Mouse (Mus musculus) spleen, postnatal 10 days (tissue): ENCODE data around the gene Dcbld2.

ENCODE experiments used
- DNase-seq, 2 experiments: peaks; one replicate each; pipeline ENCODE4 v3.0.0; 2021 to 2022; ENCODE audit warnings: low spot score in 2 of 2

Dcbld2 gene

DNA sequence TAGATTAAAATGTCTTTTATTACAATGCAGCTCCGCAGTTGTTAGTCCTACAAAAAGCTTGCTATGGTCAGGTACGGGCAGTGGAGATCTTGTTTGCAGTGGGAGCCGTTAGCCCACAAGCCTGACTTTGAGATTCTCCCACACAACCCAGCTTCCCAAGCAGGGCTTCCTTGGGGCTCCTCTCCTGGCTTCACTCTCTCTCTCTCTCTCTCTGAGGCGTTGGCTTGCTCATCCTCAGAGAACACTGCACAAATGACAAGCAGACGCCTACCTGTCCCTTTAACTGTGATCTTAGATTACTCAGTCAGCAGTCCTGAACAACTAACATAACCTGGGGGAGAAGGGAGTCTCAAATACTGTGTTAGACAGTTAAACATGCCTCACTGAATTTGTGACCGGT, 79.6 kb downstream of the Dcbld2 start:
- no peak for DNase-seq

DNA sequence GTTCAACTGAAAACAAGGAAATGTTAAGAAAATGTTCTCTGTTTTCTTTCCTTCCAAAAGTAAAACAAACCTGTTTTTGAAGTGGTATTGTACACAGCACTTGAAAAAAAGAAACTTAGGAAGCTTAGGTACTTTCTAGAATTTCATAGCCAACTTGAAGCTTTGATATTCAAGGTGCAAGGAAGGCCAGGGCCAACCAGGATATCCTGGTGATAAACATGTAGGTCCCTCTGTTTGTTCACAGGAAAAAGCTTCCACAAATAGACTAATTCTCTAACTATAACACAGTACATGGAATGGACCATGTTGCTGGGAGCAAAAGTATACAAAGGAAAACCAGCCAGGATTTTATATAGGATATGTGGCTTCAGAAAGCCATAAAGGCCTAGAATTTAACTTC, 88.5 kb downstream of the Dcbld2 start:
- no peak for DNase-seq

- DNase-seq, result peak; percentile 52 to 74
These were observed 89.9 kb downstream of the Dcbld2 start for GRCm38 (mm10) chr16:58497886-58498713.

- peak in 1 of 2 experiments; percentile 54 for DNase-seq
These were observed 90.9 kb downstream of the Dcbld2 start for GRCm38 (mm10) chr16:58499172-58499584.

DNA sequence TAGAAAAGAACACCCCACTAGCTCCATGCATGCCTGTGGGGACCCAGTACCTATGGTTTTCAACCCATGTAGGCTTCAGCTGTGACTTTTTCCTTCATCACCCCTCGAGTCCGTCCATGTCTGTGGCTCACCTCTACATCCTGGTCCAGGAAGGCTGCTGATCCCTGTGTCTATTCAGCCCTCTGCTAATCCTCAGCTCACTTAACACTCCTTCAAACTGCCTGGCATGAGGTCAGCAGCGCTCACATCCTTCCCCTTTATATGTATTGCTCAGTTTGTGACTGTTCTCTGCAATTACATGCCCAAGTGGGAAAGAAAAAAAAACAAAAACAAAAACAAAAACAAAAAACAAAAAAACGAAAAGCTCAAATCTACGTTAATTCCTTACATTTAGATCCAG, 91.4 kb downstream of the Dcbld2 start:
- DNase-seq, result no peak

DNA sequence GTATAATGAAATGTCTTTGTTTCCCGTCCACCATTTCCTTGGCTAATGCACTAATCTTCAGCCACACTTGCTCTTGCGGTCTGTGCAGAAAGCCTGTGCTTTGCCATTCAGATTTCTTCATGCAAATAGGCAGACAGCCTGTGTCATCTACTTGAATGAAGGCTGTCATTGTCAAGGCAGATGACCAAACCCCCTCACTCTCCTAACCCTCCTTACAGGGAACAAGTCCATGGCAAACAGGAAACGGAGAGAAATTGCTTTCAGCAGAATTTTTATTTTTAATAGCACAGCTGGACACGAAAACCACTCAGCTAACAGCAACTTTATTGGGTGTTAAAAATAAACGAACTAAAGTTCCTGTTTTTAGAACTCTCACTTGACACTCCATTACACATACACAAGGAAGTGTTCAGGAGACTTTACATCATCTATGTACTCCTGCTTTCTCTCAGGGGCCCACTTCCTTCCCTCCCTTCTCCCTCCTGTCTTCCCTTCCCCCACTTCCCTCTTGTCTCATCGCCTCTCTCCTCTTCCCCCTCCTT, 93.6 kb downstream of the Dcbld2 start:
- DNase-seq, result no peak

- DNase-seq, result no peak
These were observed 94.3 kb downstream of the Dcbld2 start for GRCm38 (mm10) chr16:58502566-58502965.

DNA sequence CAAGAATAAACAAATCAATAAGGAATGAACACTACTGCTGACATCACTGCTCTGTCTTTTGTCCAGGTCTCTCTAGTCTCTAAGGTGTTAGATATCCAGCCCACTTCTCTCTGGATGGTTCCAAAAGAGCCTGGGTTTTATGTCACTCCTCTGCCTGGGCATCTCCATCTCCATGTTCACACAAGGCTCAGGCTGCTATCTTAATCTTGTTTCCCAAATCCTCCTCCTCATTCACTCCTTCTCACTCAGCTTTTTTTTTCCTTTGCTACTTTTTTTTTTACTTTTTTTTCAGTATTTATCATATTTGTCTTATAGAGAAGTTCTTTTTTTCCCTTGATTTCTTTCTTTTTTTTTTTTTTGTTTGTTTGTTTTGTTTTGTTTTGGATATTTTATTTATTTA, 96.7 kb downstream of the Dcbld2 start:
- DNase-seq, result no peak

GRCm38 (mm10) chr16:58512181-58512761, 104.0 kb downstream of the Dcbld2 start:
- no peak for DNase-seq

- no peak for DNase-seq
These were observed 104.6 kb downstream of the Dcbld2 start for GRCm38 (mm10) chr16:58512887-58513286.

DNA sequence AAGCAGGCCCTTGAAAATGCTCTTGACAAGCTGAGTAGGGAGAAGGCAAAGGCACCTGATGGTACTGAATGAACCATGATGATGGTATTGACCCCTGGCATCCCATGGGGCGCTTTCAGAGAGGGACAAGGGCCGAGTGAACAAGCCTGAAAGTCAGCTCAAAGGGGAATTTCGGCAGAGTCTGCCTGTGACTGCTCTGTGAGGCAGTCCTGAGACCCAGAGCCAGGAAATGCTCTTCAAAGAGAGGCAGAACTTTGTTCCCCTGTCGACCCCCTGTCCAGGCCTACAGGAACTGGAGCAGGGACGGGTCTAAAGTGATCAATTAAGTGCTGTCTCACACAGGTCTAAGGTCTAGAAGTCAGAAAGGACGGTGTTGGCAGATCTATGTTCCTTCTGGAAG, 105.5 kb downstream of the Dcbld2 start:
- DNase-seq, result no peak

- DNase-seq, result peak; percentile 66 to 82
These were observed 106.3 kb downstream of the Dcbld2 start for GRCm38 (mm10) chr16:58514565-58514964.

DNA sequence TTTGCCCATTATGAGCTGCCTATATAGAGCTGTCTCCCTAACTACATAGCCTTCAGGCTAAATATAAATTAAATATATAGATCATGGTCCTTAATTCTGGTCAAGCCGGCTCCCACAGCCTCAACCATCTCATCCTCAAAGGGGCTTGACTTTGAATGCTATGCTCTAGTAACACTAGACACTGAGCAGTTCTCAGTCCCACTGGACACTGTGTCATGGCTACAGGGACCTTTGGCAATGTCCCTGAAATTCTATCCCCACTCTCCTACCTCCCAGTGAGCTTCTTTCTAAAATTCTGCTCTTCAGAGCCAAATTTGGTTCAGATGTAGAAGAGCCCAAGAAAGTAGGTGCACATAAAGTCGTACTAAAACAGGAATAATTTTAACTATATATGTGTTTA, 107.9 kb downstream of the Dcbld2 start:
- DNase-seq, result no peak

GRCm38 (mm10) chr16:58516960-58517798, 108.9 kb downstream of the Dcbld2 start:
- no peak for DNase-seq
